In genomic region chr13:83531968-83532591, GRCm38 (mm10) we compare ENCODE assay signal across 9 mouse cellular contexts. TPM values are rescaled to one million over a fixed set of nuclear protein-coding genes. Genes with fewer than 3 reads are reported as not detected.
DNase-seq lines count a peak whose midpoint lies in the region; ATAC-seq lines count a peak whose summit lies in the region.
"Had no signal": no experiment of that assay in that cellular context is flagged by ENCODE, and none has a peak within 500 bp of the region (broad histone marks: within the 10 kb centered on the region; RNA-seq: fewer than 3 reads in every experiment).

No protein-coding gene starts in this region.

- no peaks in the 10 kb centered on the region for H3K36me3 ChIP-seq in embryonic facial prominence, embryonic 14.5 days (ENCODE audit: control insufficient read depth, insufficient read depth, low read length)
- H3K36me3 ChIP-seq in lung, embryonic 16.5 days (ENCODE audit: control insufficient read depth, insufficient read depth, low read length) = no peaks in the 10 kb centered on the region
- H3K36me3 ChIP-seq in hindbrain, embryonic 10.5 days = no peaks in the 10 kb centered on the region

- no peaks in the 10 kb centered on the region for H3K9me3 ChIP-seq in embryonic facial prominence, embryonic 14.5 days (ENCODE audit: control insufficient read depth, low read length)
- H3K9me3 ChIP-seq in lung, embryonic 16.5 days (ENCODE audit: control insufficient read depth, low read length) = no peaks in the 10 kb centered on the region
- H3K9me3 ChIP-seq in hindbrain, embryonic 10.5 days = no peaks in the 10 kb centered on the region

- H3K4me1 ChIP-seq in embryonic facial prominence, embryonic 14.5 days (ENCODE audit: control insufficient read depth, insufficient read depth, low read length) = peaks cover 11% of the 10 kb centered on the region
- H3K4me1 ChIP-seq in lung, embryonic 16.5 days (replicated peaks; ENCODE audit: control insufficient read depth, insufficient read depth, low read length) = no peaks in the 10 kb centered on the region
- H3K4me1 ChIP-seq in hindbrain, embryonic 10.5 days (replicated peaks) = no peaks in the 10 kb centered on the region

- ATAC-seq in embryonic facial prominence, embryonic 14.5 days (ENCODE audit: low read depth) = 0 out of 2 replicates have a peak, but pooled peaks have one; percentile 50
- ATAC-seq in hematopoietic stem cell, adult 5-6 weeks (replicated peaks in 1 of 2; ENCODE audit: insufficient read depth in 1 of 2, low FRiP score in 2 of 2, low TSS enrichment in 1 of 2, low read depth in 1 of 2, poor library complexity in 2 of 2, severe bottlenecking in 2 of 2) = peak; percentile 63 to 80
- peak; percentile 67; the same call in 1 of the 2 replicates for ATAC-seq in lung, embryonic 16.5 days (ENCODE audit: low read depth)

- peak; percentile 18 for DNase-seq in embryo, embryonic 10 days (ENCODE audit: low spot score)
- DNase-seq in embryo, embryonic 9.5 days (ENCODE audit: extremely low spot score) = no peak
- peak; percentile 48 for DNase-seq in 3134 (ENCODE audit: extremely low read depth, insufficient read length, low spot score)
- peak; percentile 56 for DNase-seq in embryonic facial prominence, embryonic 14.5 days (ENCODE audit: low spot score)
- DNase-seq in Muller cell, postnatal 12 days (ENCODE audit: inconsistent ontology term) = no peak
- no peak for DNase-seq in hindbrain, embryonic 10.5 days (ENCODE audit: low spot score)

- 48% methylated on average over 8 of the region's 8 CpGs for WGBS in embryonic facial prominence, embryonic 14.5 days
- WGBS in lung, embryonic 16.5 days = 53% methylated on average over 8 of the region's 8 CpGs
- WGBS in hindbrain, embryonic 10.5 days = 60% methylated on average over 8 of the region's 8 CpGs

- no peak overlapping the region for H3K4me2 ChIP-seq in embryonic facial prominence, embryonic 14.5 days (ENCODE audit: low read depth, low read length)
- no peak overlapping the region for H3K4me2 ChIP-seq in lung, embryonic 16.5 days (ENCODE audit: low read depth, low read length)

- no peak overlapping the region for H3K27ac ChIP-seq in embryonic facial prominence, embryonic 14.5 days (replicated peaks; ENCODE audit: low read depth, low read length)
- H3K27ac ChIP-seq in lung, embryonic 16.5 days (ENCODE audit: low read length) = no peak overlapping the region
- no peak overlapping the region for H3K27ac ChIP-seq in hindbrain, embryonic 10.5 days

- no peak overlapping the region for H3K9ac ChIP-seq in embryonic facial prominence, embryonic 14.5 days (ENCODE audit: low read depth, low read length)
- no peak overlapping the region for H3K9ac ChIP-seq in lung, embryonic 16.5 days (ENCODE audit: low read length)

- H3K4me3 ChIP-seq in embryonic facial prominence, embryonic 14.5 days (ENCODE audit: low read depth, low read length) = no peak overlapping the region
- H3K4me3 ChIP-seq in lung, embryonic 16.5 days (ENCODE audit: low read length) = no peak overlapping the region
- no peak overlapping the region for H3K4me3 ChIP-seq in hindbrain, embryonic 10.5 days
- H3K4me3 ChIP-seq: erythroblast, embryonic 14.5 days had no signal

- no peaks in the 10 kb centered on the region for H3K27me3 ChIP-seq in embryonic facial prominence, embryonic 14.5 days (replicated peaks; ENCODE audit: control insufficient read depth, insufficient read depth, low read length)
- no peaks in the 10 kb centered on the region for H3K27me3 ChIP-seq in lung, embryonic 16.5 days (ENCODE audit: control insufficient read depth, insufficient read depth, low read depth, low read length)
- no peaks in the 10 kb centered on the region for H3K27me3 ChIP-seq in hindbrain, embryonic 10.5 days (ENCODE audit: insufficient read depth, poor library complexity, severe bottlenecking)

RNA-seq across cellular contexts. Expression of gene Mef2c, which starts 28.2 kb away (rescaled TPM):
- polyA plus RNA-seq in embryonic facial prominence, embryonic 14.5 days (2014; fragmentation: Nextera tagmentation; extraction: Ambion mirVana) = 195 and 224 TPM in 2 replicates
- 437 and 485 TPM in 2 replicates for total RNA-seq in hematopoietic stem cell, adult 5-6 weeks (2017)
- polyA plus RNA-seq in lung, embryonic 16.5 days (2015; fragmentation: Nextera tagmentation; extraction: Ambion mirVana) = 60.2 and 67.2 TPM in 2 replicates
- polyA plus RNA-seq in hindbrain, embryonic 10.5 days (2016; fragmentation: Nextera tagmentation; extraction: Ambion mirVana) = 17.3 and 19.5 TPM in 2 replicates

Comparison
In these comparisons a context has a peak if more than half of its experiments do, and no peak if none do; other contexts are left out.
1. DNase-seq: peak in embryo, embryonic 10 days (single experiment), 3134 (single experiment) and embryonic facial prominence, embryonic 14.5 days (single experiment); none in embryo, embryonic 9.5 days (single experiment), Muller cell, postnatal 12 days (single experiment) and hindbrain, embryonic 10.5 days (single experiment).
2. Peak in every context shown above with its lines, with median percentiles within 50 percentile points of each other: ATAC-seq.